Mouse (Mus musculus) midbrain, embryonic 10.5 days (tissue): ENCODE measurements around the gene Gm17364. TPM values are rescaled to one million over a fixed set of nuclear protein-coding genes. Genes with fewer than 3 reads are reported as not detected.
A peak's percentile ranks its signal among the peaks of the same experiment; 100 is the strongest.

ENCODE experiments used
- DNase-seq: peaks from one replicate; pipeline ENCODE4 v3.0.0-alpha.2; 2017; ENCODE audit warnings: low spot score
- H3K27ac ChIP-seq: fragments of 300-500 bp; sonication (generic); replicated peaks from 2 replicates; pipeline ENCODE4 v1.5.1; 2016; ENCODE audit warnings: mild to moderate bottlenecking
- H3K27me3 ChIP-seq: fragments of 300-500 bp; sonication (generic); 2 replicates; pipeline ENCODE4 v1.6.1; 2016; ENCODE audit warnings: low read depth, mild to moderate bottlenecking; ENCODE audit not compliant: poor library complexity, severe bottlenecking
- H3K36me3 ChIP-seq: fragments of 300-500 bp; sonication (generic); 2 replicates; pipeline ENCODE4 v1.6.1; 2016; ENCODE audit warnings: mild to moderate bottlenecking, moderate library complexity
- H3K4me1 ChIP-seq: fragments of 300-500 bp; sonication (generic); 2 replicates; pipeline ENCODE4 v1.6.1; 2016
- H3K4me3 ChIP-seq: fragments of 300-500 bp; sonication (generic); 2 replicates; pipeline ENCODE4 v1.5.1; 2016; ENCODE audit warnings: mild to moderate bottlenecking, moderate library complexity
- H3K9me3 ChIP-seq: fragments of 300-500 bp; sonication (generic); replicated peaks from 2 replicates; pipeline ENCODE4 v1.6.1; 2016; ENCODE audit warnings: mild to moderate bottlenecking
- WGBS: fragments of 180-500 bp; shearing (Covaris S2); methylation state at CpG from one replicate; pipeline ENCODE4 v1.1.7; 2016; 5-methylcytosine and 5-hydroxymethylcytosine counted together
- polyA plus RNA-seq: library from polyadenylated mRNA; unstranded; fragments of >200 nt; fragmentation: Nextera tagmentation; extraction: Ambion mirVana; gene quantifications from 2 replicates; pipeline ENCODE4 v1.2.1, GENCODE M21; 2016

Gene Gm17364
- not detected in 2 replicates for polyA plus RNA-seq

DNA sequence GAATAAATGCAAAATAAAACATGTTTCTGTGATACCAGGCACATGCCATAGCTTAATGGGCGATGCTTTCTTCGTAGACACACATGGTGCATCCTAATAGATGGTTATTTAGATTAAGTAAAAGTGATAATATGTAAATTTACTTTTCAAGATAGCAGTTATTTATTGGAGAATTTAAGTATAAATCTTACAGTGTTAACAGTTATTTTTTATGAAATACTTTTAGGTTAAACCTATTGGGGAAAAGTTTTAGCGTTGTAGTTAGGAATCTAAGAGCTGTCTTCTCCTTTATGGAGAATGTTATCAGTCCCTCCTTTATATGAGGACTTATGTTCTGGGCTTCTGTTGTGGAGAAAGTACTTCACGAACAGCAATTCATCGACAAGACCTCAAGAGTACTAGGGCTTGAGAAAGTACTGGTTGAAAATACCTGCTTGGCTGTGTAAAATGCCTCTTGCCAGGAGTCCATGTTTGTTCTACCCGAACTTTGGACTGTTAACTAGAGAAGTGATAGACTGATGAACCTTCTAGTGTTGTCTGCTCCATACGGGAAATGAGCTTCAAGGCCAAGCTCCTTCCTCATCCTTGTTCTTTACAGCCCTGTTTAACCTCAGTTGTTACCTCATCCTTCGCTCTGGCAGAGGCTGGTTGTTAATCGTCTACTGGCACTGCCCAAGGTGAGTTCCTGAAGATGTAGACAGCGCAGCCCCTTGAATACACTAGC lies at the start of gene Gm17364:
Gm17364 (minus strand) TSS at position 51 of the 724 bp plus-strand sequence.
- DNase-seq = no peak
- Histone ChIP-seq H3K27me3 (no peaks in the 10 kb centered on the region), H3K36me3 (0 out of 2 replicates have a peak, but pooled peaks cover 4% of the 10 kb centered on the region), H3K27ac (no peak within 1 kb of the TSS), H3K4me1 (no peaks in the 10 kb centered on the region), H3K4me3 (no peak within 1 kb of the TSS), H3K9me3 (peaks cover 6% of the 10 kb centered on the region; the same call in 1 of the 2 replicates)
- 94% methylated on average over 10 of the region's 10 CpGs for WGBS

GRCm38 (mm10) chr13:41321433-41321832 lies 47.7 kb upstream of the Gm17364 start:
- 90% methylated on average over 3 of the region's 3 CpGs for WGBS
- Histone ChIP-seq H3K4me3 (no peak overlapping the region), H3K27ac (no peak overlapping the region), H3K36me3 (peaks cover 30% of the 10 kb centered on the region), H3K27me3 (no peaks in the 10 kb centered on the region), H3K4me1 (peaks cover 8% of the 10 kb centered on the region), H3K9me3 (no peaks in the 10 kb centered on the region)
- no peak for DNase-seq

- Histone ChIP-seq H3K27ac (no peak overlapping the region), H3K4me3 (no peak overlapping the region), H3K36me3 (peaks cover 37% of the 10 kb centered on the region), H3K4me1 (peaks cover 8% of the 10 kb centered on the region), H3K27me3 (no peaks in the 10 kb centered on the region), H3K9me3 (no peaks in the 10 kb centered on the region)
- no peak for DNase-seq
- 81% methylated on average over 5 of the region's 5 CpGs for WGBS
These were observed 47.0 kb upstream of the Gm17364 start for GRCm38 (mm10) chr13:41320749-41321148.

DNA sequence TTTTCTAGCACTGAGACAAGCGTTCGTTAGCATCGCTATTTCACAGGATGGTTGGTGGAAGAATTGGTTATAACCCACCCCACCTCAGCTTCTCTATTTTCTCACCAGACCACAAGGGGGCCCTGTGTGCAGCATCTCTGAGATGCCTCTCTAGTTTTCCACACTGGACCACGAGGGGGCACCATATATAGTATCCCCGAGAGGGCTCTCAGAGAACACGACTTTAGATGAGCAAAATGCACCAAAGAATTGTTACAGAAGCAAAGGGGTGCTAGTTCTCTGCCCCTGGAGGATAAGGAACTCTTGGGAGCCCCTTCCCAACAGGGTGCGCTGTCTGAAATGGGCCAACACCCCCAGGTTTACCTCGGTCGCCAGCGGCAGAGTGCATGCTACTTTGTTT lies 28.9 kb upstream of the Gm17364 start:
- Histone ChIP-seq H3K27me3 (no peaks in the 10 kb centered on the region), H3K36me3 (no peaks in the 10 kb centered on the region), H3K9me3 (no peaks in the 10 kb centered on the region), H3K27ac (no peak overlapping the region; the same call in 1 of the 2 replicates), H3K4me3 (no peak overlapping the region), H3K4me1 (peaks cover 14% of the 10 kb centered on the region)
- 55% methylated on average over 10 of the region's 10 CpGs for WGBS
- peak; percentile 61 for DNase-seq

- Histone ChIP-seq H3K27me3 (no peaks in the 10 kb centered on the region), H3K4me3 (no peak overlapping the region), H3K36me3 (no peaks in the 10 kb centered on the region), H3K27ac (no peak overlapping the region), H3K4me1 (peaks cover 19% of the 10 kb centered on the region), H3K9me3 (no peaks in the 10 kb centered on the region)
- no peak for DNase-seq
- 71% methylated on average over 4 of the region's 4 CpGs for WGBS
These were observed 26.3 kb upstream of the Gm17364 start for GRCm38 (mm10) chr13:41300037-41300436.

- DNase-seq = no peak
- H3K4me3 ChIP-seq = no peak overlapping the region
- no peak overlapping the region for H3K27ac ChIP-seq
- no peaks in the 10 kb centered on the region for H3K36me3 ChIP-seq
- no peaks in the 10 kb centered on the region for H3K27me3 ChIP-seq
- H3K4me1 ChIP-seq = peaks cover 21% of the 10 kb centered on the region
- no peaks in the 10 kb centered on the region for H3K9me3 ChIP-seq
- 58% methylated on average over 5 of the region's 5 CpGs for WGBS
These were observed 25.2 kb upstream of the Gm17364 start for GRCm38 (mm10) chr13:41298996-41299395.

DNA sequence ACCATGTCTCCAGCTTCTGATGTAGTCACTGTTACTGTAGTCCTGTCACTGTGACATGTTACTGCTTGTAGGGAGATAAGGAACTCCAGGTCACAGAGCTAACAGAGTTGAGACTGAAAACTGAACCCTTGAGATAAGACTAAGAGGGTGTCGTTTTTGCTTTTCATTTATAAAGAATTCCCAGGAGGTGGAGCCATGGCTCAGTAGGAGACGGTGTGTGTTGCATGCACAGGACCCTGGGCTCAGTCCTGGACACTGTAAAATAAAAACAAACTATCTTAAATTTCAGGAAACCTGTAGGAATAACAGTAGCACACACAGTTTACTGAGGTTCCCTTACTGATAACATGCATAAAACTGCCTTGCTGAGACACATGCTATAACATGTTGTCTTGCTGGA lies 24.8 kb upstream of the Gm17364 start:
- Histone ChIP-seq H3K36me3 (no peaks in the 10 kb centered on the region), H3K9me3 (no peaks in the 10 kb centered on the region), H3K27ac (no peak overlapping the region), H3K27me3 (no peaks in the 10 kb centered on the region), H3K4me3 (no peak overlapping the region), H3K4me1 (peaks cover 25% of the 10 kb centered on the region)
- 71% methylated on average over 2 of the region's 2 CpGs for WGBS
- no peak for DNase-seq

DNA sequence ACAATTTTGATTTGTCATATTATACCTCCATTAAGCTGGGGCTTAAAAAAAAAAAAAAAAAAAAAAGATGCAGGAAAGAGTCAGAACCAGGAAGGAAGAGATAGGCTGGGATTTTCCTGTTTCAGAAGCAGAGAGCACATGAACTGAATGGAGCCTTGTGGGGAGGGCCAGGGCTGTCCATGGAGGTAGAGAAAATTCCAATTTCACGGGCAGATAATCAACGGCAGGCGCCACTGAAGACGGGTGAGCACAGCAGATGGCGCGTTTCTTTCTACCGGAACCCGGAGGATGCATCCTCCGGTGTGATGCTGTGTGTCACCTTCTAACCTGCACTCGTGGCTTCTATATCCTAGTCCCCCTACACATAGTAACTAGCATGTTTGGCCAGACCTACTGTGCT lies 22.6 kb upstream of the Gm17364 start:
- DNase-seq = no peak
- no peaks in the 10 kb centered on the region for H3K36me3 ChIP-seq
- H3K27me3 ChIP-seq = no peaks in the 10 kb centered on the region
- H3K4me1 ChIP-seq = peaks cover 28% of the 10 kb centered on the region
- H3K4me3 ChIP-seq = no peak overlapping the region
- H3K9me3 ChIP-seq = no peaks in the 10 kb centered on the region
- WGBS = 86% methylated on average over 10 of the region's 10 CpGs
- H3K27ac ChIP-seq = no peak overlapping the region

GRCm38 (mm10) chr13:41295886-41296285 lies 22.1 kb upstream of the Gm17364 start:
- 82% methylated on average over 6 of the region's 6 CpGs for WGBS
- Histone ChIP-seq H3K36me3 (no peaks in the 10 kb centered on the region), H3K4me3 (no peak overlapping the region), H3K4me1 (peaks cover 28% of the 10 kb centered on the region), H3K9me3 (no peaks in the 10 kb centered on the region), H3K27ac (no peak overlapping the region), H3K27me3 (no peaks in the 10 kb centered on the region)
- no peak for DNase-seq

DNA sequence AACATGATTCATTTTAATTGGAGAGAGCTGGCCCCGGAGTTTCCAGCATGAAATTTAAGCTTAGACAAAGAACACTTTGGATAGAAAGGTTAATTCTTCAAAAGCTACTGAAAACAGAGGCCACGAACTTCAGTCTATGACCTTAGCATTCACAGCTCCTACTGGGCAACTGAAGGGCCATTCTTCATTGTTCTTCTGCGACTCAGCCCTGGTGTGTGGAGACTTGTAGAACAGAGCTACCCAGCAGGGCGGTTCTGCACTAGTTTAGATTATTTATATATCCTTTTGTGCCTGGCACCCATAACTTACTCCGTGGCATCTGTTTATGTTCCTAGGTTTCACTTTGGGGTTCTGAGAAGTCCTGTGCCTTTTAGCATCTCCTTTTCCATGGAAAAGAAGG lies 19.8 kb upstream of the Gm17364 start:
- 44% methylated on average over 5 of the region's 5 CpGs for WGBS
- Histone ChIP-seq H3K36me3 (no peaks in the 10 kb centered on the region), H3K9me3 (no peaks in the 10 kb centered on the region), H3K4me3 (no peak overlapping the region), H3K27ac (no peak overlapping the region), H3K4me1 (peaks cover 14% of the 10 kb centered on the region), H3K27me3 (no peaks in the 10 kb centered on the region)
- no peak for DNase-seq

DNA sequence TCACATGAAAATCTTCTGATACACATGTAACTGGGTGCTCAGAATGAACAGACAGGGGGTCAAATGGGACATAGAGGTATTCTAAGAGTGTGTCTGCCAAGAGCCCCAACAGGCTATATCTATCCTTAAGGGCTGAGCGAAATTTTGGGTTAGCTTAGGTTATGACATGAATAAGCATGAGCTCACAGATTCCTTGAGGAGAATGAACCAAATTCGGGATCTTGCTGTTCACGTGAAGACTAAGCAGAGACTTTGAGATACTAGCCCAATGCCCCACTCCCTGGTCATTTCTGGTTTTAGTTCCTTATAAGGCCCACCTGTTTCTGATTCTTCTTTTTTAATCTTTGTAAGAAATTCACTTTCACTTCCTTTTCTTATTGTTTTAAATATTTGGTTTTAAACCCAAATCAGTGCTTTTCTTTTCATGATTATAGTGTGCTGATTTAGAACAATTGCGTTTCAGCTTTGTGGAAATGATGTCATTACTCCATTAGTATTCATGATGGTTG lies 17.7 kb upstream of the Gm17364 start:
- Histone ChIP-seq H3K4me3 (no peak overlapping the region), H3K27ac (no peak overlapping the region), H3K27me3 (no peaks in the 10 kb centered on the region), H3K36me3 (no peaks in the 10 kb centered on the region), H3K9me3 (no peaks in the 10 kb centered on the region), H3K4me1 (peaks cover 14% of the 10 kb centered on the region)
- 88% methylated on average over 4 of the region's 4 CpGs for WGBS
- DNase-seq = no peak

GRCm38 (mm10) chr13:41286285-41286684 lies 12.5 kb upstream of the Gm17364 start:
- H3K9me3 ChIP-seq = no peaks in the 10 kb centered on the region
- 91% methylated on average over 3 of the region's 3 CpGs for WGBS
- no peak overlapping the region for H3K27ac ChIP-seq
- no peaks in the 10 kb centered on the region for H3K36me3 ChIP-seq
- no peak overlapping the region for H3K4me3 ChIP-seq
- no peak for DNase-seq
- no peaks in the 10 kb centered on the region for H3K27me3 ChIP-seq
- H3K4me1 ChIP-seq = no peaks in the 10 kb centered on the region

DNA sequence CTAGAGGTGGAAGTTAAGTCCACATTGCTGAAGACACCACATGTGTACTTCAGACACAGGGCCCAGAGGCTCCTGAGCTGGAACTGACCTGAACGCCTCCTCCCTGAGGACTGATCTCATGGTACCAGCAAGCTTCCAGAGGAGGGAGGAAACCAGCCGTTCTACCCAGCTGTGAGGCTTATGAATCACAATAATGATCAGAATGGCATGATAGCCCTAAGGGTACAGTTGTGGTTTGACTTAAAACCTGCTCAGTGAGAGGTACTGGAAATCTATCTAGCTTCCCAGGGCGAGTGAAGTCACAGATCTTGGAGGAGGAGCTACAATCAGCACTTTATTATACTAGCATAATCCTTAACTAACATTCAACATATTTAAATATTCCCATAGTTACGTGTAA lies 11.7 kb upstream of the Gm17364 start:
- Histone ChIP-seq H3K4me1 (no peaks in the 10 kb centered on the region), H3K9me3 (no peaks in the 10 kb centered on the region), H3K36me3 (no peaks in the 10 kb centered on the region), H3K27me3 (no peaks in the 10 kb centered on the region), H3K27ac (no peak overlapping the region), H3K4me3 (no peak overlapping the region)
- DNase-seq = no peak
- 80% methylated on average over 4 of the region's 4 CpGs for WGBS
